Mouse (Mus musculus) forebrain, postnatal 0 days (tissue): ENCODE measurements around the gene Skor1. TPM values are rescaled to one million over a fixed set of nuclear protein-coding genes. Genes with fewer than 3 reads are reported as not detected.

ENCODE experiments used
- ATAC-seq: fragments of 200-750 bp; cut with Nextera tagmentation; 2 replicates; pipeline ENCODE4 v1.8.0; 2017; ENCODE audit warnings: mild to moderate bottlenecking, moderate library complexity
- DNase-seq: peaks from one replicate; pipeline ENCODE4 v3.0.0-alpha.2; 2015
- H3K27ac ChIP-seq: fragments of 300-500 bp; sonication (generic); 2 replicates; pipeline ENCODE4 v1.5.1; 2014; ENCODE audit warnings: low read depth, mild to moderate bottlenecking, antibody characterized with exemption, low read length, moderate library complexity, mixed read lengths
- H3K27me3 ChIP-seq: fragments of 300-500 bp; sonication (generic); 2 replicates; pipeline ENCODE4 v1.6.1; 2014; ENCODE audit warnings: mild to moderate bottlenecking, low read length, mixed read lengths; ENCODE audit not compliant: insufficient read depth
- H3K36me3 ChIP-seq: fragments of 300-500 bp; sonication (generic); 2 replicates; pipeline ENCODE4 v1.6.1; 2014; ENCODE audit warnings: mild to moderate bottlenecking, moderate library complexity; ENCODE audit not compliant: insufficient read depth
- H3K4me1 ChIP-seq: fragments of 300-500 bp; sonication (generic); 2 replicates; pipeline ENCODE4 v1.6.1; 2014; ENCODE audit warnings: antibody characterized with exemption; ENCODE audit not compliant: insufficient read depth
- H3K4me2 ChIP-seq: fragments of 300-500 bp; sonication (generic); 2 replicates; pipeline ENCODE4 v1.6.1; 2014; ENCODE audit warnings: low read depth, mild to moderate bottlenecking, moderate library complexity
- H3K4me3 ChIP-seq: fragments of 300-500 bp; sonication (generic); 2 replicates; pipeline ENCODE4 v1.5.1; 2014; ENCODE audit warnings: low read depth, low read length, mixed read lengths
- H3K9ac ChIP-seq: fragments of 300-500 bp; sonication (generic); 2 replicates; pipeline ENCODE4 v1.6.1; 2014; ENCODE audit warnings: mild to moderate bottlenecking
- H3K9me3 ChIP-seq: fragments of 300-500 bp; sonication (generic); 2 replicates; pipeline ENCODE4 v1.6.1; 2016; ENCODE audit warnings: low read length
- CTCF ChIP-seq: sonication (generic); IDR thresholded peaks from 2 replicates; pipeline ENCODE4 v1.5.1; 2016; ENCODE audit warnings: antibody characterized with exemption, control low read depth, low read depth
- WGBS: fragments of 180-500 bp; shearing (Covaris S2); extraction: QIAGEN DNeasy Blood & Tissue Kit; methylation state at CpG from one replicate; pipeline ENCODE4 v1.1.7; 2014; 5-methylcytosine and 5-hydroxymethylcytosine counted together
- polyA plus RNA-seq: library from polyadenylated mRNA; unstranded; fragments of >200 nt; fragmentation: Nextera tagmentation; extraction: Ambion mirVana; gene quantifications from 2 replicates; pipeline ENCODE4 v1.2.1, GENCODE M21; 2015
- total RNA-seq: library from RNA; depleted of rRNA; stranded (reverse); fragments of >200 nt; gene quantifications from 2 replicates; pipeline ENCODE4 v1.2.3, GENCODE M21; 2014

The Skor1 gene
- total and polyA plus RNA-seq, 2 experiments from 2014 or later, result 0.30 to 1.0 TPM

- H3K4me1 ChIP-seq, result peaks cover 6% of the 10 kb centered on the region
- no peaks in the 10 kb centered on the region for H3K9me3 ChIP-seq
- ATAC-seq, result no peak
- peak; percentile 38 for DNase-seq
- TF ChIP-seq CTCF, result no peak
- no peaks in the 10 kb centered on the region for H3K36me3 ChIP-seq
- H3K27ac ChIP-seq, result no peak overlapping the region
- no peak overlapping the region for H3K4me2 ChIP-seq
- H3K4me3 ChIP-seq, result no peak overlapping the region
- H3K9ac ChIP-seq, result no peak overlapping the region
- peaks cover 77% of the 10 kb centered on the region for H3K27me3 ChIP-seq
- WGBS, result 4% methylated on average over 17 of the region's 17 CpGs
Observed at GRCm38 (mm10) chr9:63139661-63140060, 9.1 kb downstream of the Skor1 start.

GRCm38 (mm10) chr9:63138481-63138967 is 10.2 kb downstream of the Skor1 start:
- Histone ChIP-seq H3K4me3 (no peak overlapping the region), H3K9ac (no peak overlapping the region), H3K27me3 (peaks cover 87% of the 10 kb centered on the region), H3K4me1 (peaks cover 6% of the 10 kb centered on the region), H3K27ac (no peak overlapping the region), H3K9me3 (no peaks in the 10 kb centered on the region), H3K4me2 (peak overlapping the region; percentile 36; the same call in 1 of the 2 replicates), H3K36me3 (no peaks in the 10 kb centered on the region)
- 1% methylated on average over 31 of the region's 31 CpGs for WGBS
- ATAC-seq (no peak), DNase-seq (peak; percentile 65)
- TF ChIP-seq CTCF, result no peak

DNA sequence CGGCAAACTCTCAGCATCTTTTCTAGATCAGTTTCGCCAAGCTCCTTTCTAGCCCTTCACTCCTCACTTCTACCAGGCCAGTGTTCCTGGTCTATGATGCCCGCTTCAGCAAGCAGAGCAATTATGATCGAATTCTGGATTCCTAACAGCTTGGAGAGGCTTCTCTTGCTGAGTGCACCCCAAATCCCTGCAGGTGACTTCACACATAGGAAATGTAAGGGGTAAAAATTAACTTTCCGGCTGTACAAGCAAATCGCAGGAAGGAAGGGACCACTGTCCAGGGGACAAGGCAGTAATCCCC is 11.2 kb downstream of the Skor1 start:
- no peak for DNase-seq
- Histone ChIP-seq H3K4me3 (no peak overlapping the region), H3K4me2 (no peak overlapping the region), H3K36me3 (no peaks in the 10 kb centered on the region), H3K9me3 (no peaks in the 10 kb centered on the region), H3K4me1 (peaks cover 6% of the 10 kb centered on the region), H3K27me3 (peaks cover 85% of the 10 kb centered on the region), H3K9ac (no peak overlapping the region), H3K27ac (no peak overlapping the region)
- WGBS, result 4% methylated on average over 6 of the region's 6 CpGs
- no peak for ATAC-seq
- no peak for TF ChIP-seq CTCF

DNA sequence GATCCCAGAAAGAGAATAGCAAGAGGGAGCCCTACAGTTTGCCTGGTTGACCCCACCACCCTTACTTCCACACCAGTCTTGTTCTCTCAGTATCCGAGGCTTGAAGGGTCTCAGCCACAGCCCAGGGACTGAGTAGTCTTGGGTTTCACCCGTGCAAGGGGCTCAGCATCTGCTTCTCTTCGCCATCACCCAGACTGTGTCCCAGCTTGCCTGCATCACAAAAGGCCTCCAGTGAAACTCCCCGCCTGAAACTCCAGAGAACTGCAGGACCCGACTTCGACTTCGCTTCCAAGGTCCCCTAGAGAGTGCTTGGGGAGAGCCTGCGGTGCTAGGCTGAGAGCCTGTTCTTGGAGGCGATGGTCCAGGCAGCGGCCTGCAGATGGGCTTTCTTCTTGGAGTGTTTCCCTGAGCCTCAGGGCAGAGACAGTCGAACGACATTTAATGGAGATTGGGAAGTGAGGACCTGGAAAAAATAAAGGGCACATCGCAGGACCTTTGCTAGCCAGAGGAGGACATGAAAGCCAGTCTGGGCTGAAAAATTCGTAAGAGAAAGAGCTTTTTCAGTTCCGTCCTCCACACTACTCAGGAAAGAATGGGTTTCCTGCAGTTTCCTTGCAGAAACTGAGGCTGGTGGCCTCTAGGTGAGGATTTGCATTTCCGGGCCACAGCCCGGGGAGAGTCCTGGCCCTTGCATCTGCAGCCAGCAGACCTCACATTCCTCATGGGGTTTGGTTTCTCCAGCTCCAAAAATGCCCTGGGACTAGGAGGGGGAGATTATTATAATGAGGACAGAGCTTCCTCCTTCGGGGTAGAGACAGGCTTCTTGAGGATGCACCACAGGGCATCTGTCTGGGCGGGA is 11.8 kb downstream of the Skor1 start:
- Histone ChIP-seq H3K4me3 (no peak overlapping the region), H3K9me3 (no peaks in the 10 kb centered on the region), H3K27me3 (peaks cover 79% of the 10 kb centered on the region), H3K4me1 (peaks cover 6% of the 10 kb centered on the region), H3K9ac (no peak overlapping the region), H3K36me3 (no peaks in the 10 kb centered on the region), H3K4me2 (no peak overlapping the region), H3K27ac (no peak overlapping the region)
- no peak for TF ChIP-seq CTCF
- DNase-seq (peak; percentile 32), ATAC-seq (no peak)
- 6% methylated on average over 19 of the region's 19 CpGs for WGBS

GRCm38 (mm10) chr9:63136241-63136640 is 12.5 kb downstream of the Skor1 start:
- H3K4me1 ChIP-seq, result peaks cover 6% of the 10 kb centered on the region
- no peak overlapping the region for H3K4me3 ChIP-seq
- TF ChIP-seq CTCF, result no peak
- DNase-seq (no peak), ATAC-seq (no peak)
- H3K9me3 ChIP-seq, result no peaks in the 10 kb centered on the region
- 5% methylated on average over 8 of the region's 8 CpGs for WGBS
- H3K36me3 ChIP-seq, result no peaks in the 10 kb centered on the region
- H3K27ac ChIP-seq, result no peak overlapping the region
- H3K4me2 ChIP-seq, result no peak overlapping the region
- H3K27me3 ChIP-seq, result peaks cover 72% of the 10 kb centered on the region
- no peak overlapping the region for H3K9ac ChIP-seq

DNA sequence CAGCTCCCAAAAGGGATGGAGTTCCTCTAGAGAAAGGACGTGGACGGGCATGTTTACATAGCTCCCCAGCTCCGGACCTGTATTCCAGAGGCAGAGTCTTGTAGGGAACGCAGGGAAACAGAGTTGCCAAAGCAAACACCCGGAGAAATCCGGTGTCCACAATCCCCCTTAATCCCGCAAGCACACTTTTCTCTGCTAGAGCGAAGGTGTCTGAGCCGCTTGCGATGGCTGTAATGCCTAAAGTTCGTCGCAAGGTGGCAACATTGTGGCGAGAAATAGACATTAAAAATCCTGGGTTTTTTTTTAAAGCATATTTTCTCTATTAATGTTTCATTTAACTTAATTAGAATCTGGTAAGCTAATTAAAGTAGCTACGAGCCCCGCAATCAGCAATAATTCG is 13.0 kb downstream of the Skor1 start:
- DNase-seq (peak; percentile 88), ATAC-seq (no peak)
- under 1% methylated on average over 16 of the region's 16 CpGs for WGBS
- H3K27me3 ChIP-seq, result peaks cover 68% of the 10 kb centered on the region
- peak; percentile 84 for TF ChIP-seq CTCF
- H3K4me2 ChIP-seq, result peak overlapping the region; percentile 49
- H3K4me3 ChIP-seq, result peak overlapping the region; percentile 19
- H3K4me1 ChIP-seq, result peaks cover 6% of the 10 kb centered on the region
- H3K27ac ChIP-seq, result no peak overlapping the region
- no peaks in the 10 kb centered on the region for H3K9me3 ChIP-seq
- H3K36me3 ChIP-seq, result no peaks in the 10 kb centered on the region
- no peak overlapping the region for H3K9ac ChIP-seq

GRCm38 (mm10) chr9:63135356-63135755 is 13.4 kb downstream of the Skor1 start:
- TF ChIP-seq CTCF, result no peak
- Histone ChIP-seq H3K27me3 (peaks cover 63% of the 10 kb centered on the region), H3K27ac (no peak overlapping the region), H3K36me3 (no peaks in the 10 kb centered on the region), H3K4me2 (peak overlapping the region; percentile 49), H3K4me1 (peaks cover 6% of the 10 kb centered on the region), H3K9ac (no peak overlapping the region), H3K4me3 (peak overlapping the region; percentile 19), H3K9me3 (no peaks in the 10 kb centered on the region)
- DNase-seq (no peak), ATAC-seq (no peak)
- WGBS, result 4% methylated on average over 11 of the region's 11 CpGs
